Mouse (Mus musculus) hematopoietic stem cell, adult 5-6 weeks (primary cell): ENCODE results near the gene Gng7. TPM values are rescaled to one million over a fixed set of nuclear protein-coding genes. Genes with fewer than 3 reads are reported as not detected.
"Not testable (repeated sequence)": the region's sequence is repeated elsewhere in the genome, so short reads cannot be mapped to it uniquely, and the experiment has no call there.

ENCODE experiments used
- ATAC-seq, 2 experiments: fragments of 125-278 bp in 1 of 2; replicated peaks in 1 of 2; 2 replicates each; pipeline ENCODE4 v1.8.0; 2016 to 2017; ENCODE audit warnings: inconsistent platforms in 2 of 2, mild to moderate bottlenecking in 2 of 2, moderate number of reproducible peaks in 2 of 2, low read depth in 1 of 2, moderate TSS enrichment in 1 of 2; ENCODE audit not compliant: low FRiP score in 2 of 2, poor library complexity in 2 of 2, severe bottlenecking in 2 of 2, insufficient read depth in 1 of 2, low TSS enrichment in 1 of 2
- total RNA-seq: library from RNA; stranded (forward); fragments of 172-1452, 232-1000 nt; gene quantifications from 2 replicates; pipeline ENCODE4 v1.2.3, GENCODE M21; 2017

The Gng7 gene
- total RNA-seq = 0.50 and 0.75 TPM in 2 replicates

GRCm38 (mm10) chr10:81014393-81015384 is at the start of gene Gng7:
Gene Gng7 (minus strand): TSS chr10:81014945.
- ATAC-seq = peak; percentile 96 to 98

- not testable (repeated sequence) for ATAC-seq
Observed at GRCm38 (mm10) chr10:81064519-81064918, 49.8 kb upstream of the Gng7 start.

DNA sequence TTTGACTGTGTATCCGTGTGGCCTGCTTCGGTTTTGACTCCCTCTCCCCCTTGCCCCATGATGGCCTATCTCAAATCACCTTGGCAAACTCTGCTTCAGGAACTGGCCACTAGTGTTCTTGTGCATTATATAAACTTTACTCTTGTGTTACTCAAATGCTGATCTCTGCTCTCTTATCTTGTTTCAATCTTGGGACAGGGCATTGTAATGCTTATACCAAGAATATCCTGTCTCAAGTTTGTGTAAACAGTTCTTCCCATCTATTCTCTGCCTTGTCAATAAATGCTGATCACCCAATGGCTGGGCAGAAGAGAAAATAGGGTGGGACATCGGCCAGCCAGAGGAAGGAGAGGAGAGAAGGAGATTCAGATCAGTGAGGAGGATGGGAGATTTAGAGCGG is 48.0 kb upstream of the Gng7 start:
- no peak for ATAC-seq

DNA sequence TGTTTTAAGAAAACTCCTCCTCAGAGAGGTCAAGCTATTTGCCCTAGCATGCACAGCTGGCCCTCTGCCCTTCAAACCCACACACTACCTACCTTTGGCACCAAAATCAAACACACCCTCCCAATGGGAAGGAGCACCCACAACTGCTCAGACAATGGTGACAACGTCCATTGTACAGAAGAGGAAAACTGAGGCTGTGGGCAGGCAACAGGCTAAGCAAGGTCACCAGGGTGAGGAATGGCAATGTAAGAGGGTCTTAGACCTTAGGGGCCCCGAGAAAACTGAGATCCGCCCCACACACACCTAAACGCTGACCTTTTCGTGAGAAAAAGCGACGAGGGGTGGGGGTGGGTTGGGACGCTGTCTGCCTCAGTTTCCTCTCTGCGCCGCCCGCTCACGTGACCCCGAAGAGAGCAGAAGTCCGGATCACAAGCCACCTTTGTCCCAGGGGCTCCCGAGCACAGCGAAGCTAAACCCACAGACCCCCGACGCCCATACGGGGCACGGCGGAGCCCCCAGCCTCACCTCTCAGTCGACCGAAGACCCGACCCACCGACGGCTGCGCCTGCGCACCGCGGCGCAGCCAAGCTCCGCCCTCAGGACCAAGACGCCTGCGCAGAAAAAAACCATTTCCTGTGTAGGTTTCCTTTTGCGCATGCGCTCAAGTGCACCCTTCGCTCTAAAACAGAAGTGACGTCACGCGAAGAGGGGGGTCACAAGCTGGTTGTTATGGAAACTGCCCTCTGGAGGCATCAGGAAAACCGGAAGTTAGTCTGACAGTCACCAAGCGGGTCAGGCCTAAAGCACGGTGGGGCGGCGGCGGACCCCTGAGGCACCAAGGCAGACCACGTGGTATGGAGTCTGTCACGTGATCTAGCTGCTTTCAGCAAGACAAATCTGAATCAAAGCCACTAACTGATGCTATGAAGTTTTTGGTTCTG is 45.1 kb upstream of the Gng7 start, which contains the start of gene Sgta:
TSS of gene Sgta (minus strand) at position 579 of the 941 bp plus-strand sequence.
- peak; percentile 92 to 95 for ATAC-seq

DNA sequence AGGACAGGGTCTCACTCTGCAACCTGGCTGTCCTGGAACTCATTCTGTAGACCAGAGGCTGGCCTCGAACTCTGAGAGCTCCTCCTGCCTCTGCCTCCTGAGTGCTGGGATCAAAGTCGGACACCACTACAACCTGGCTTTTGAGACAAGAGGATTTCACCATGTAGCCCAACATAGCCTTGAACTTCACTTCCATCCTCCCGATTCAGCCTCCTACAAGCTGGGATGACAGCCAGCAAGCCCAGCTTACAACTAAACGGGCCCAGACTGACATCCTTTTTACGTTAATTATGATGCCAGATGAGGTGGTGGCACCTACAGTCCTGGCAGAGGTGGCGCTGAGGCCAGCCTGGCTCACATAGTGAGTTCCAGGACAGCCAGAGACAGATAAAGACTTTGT is 44.2 kb upstream of the Gng7 start:
- no peak for ATAC-seq

DNA sequence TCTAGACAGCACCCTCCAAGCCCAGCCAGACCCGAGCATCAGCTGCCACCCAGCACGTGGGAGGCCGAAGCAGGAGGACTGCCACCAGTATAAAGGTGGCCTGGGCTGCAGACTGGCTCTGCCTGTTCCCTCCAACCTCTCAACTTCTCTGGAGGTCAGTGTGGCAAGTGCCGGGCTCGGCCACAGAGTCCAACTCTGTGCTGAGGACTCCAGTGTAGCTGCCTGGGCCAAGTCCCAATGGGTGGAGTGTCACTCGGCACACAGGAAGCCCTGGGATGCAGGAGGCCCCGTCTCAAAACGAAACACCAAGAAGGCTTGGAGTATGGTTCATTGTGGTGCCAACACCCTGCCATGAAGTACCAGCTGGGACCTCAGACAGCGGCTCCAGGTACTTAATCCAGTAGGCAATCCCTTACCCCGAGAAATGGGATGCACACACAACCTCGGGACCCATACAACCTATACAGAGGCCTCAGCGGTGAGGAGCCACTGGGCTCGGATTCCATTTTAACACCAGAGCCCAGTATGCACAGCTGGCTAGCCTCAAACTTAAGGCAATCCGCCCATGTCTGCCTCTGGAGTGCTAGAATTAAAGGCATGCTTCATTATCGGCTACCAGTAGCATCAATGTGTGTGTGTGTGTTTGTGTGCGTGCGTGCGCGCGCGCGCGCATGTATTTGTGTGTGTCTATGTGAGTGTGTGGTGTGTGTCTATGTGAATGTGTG is 42.8 kb upstream of the Gng7 start:
- ATAC-seq = no peak

- ATAC-seq = not testable (repeated sequence)
Observed at GRCm38 (mm10) chr10:81055802-81056340, 41.1 kb upstream of the Gng7 start.

- ATAC-seq = no peak
Observed at GRCm38 (mm10) chr10:81055169-81055568, 40.4 kb upstream of the Gng7 start.

DNA sequence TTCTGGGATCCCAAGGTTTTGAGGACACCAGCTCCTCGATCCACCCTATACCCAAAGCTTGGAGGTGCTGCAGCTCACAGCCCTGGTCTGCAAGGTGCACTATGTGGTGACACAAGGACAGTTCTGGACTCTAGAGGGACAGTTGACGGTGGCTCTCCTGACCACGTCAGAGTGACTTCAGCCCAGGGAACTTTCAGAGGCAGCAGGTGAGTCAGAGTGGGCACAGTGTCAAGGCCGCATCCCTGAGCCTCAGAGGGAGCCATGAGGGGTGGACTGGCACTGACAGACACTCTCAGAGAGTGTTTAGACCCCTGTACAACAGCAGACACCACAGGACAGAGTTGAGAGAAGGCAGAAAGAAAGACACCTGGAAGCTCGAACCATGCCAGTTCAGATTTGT is 37.8 kb upstream of the Gng7 start:
- ATAC-seq = no peak

GRCm38 (mm10) chr10:81051133-81051532 is 36.4 kb upstream of the Gng7 start:
- ATAC-seq = no peak

GRCm38 (mm10) chr10:81050645-81051044 is 35.9 kb upstream of the Gng7 start:
- ATAC-seq = no peak

GRCm38 (mm10) chr10:81045246-81045645 is 30.5 kb upstream of the Gng7 start:
- not testable (repeated sequence) for ATAC-seq

DNA sequence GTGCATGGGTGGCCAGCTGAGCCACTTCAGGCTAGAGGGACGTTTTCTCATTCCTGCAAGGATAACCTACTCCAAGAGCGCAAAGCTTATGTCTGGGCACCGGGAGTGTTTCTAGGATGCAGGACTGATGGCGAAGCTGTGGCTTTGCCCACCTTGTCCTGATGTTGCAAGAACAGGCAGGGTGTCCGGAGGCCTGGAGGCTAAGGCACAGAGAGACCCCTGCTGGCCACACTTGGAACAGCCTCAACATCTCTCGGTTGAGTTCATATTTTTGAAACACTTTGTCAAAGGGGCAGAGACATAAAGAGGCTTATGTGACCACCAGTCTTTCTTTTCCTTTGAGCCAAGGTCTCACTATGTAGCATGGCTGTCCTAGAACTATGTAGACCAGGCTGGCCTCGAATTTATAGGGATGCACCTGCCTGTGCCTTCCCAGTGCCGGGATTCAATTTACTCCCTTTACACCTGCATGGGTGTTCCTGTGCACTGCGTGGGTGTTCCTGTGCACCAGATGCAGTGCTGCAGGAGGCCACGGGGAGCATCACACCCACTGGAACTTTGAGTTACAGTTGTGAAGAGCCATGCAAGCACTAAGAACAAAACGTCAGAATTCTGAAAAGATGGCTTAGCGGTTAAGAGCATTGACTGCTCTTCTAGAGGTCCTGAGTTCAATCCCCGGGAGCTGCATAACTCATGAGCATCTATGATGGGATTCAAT is 26.9 kb upstream of the Gng7 start:
- ATAC-seq = peak; percentile 38 to 58; a peak in 2 of 4 replicates

- ATAC-seq = peak; percentile 95 to 98
Observed at GRCm38 (mm10) chr10:81036988-81037580, 22.3 kb upstream of the Gng7 start, which contains the start of gene Slc39a3. Gene Slc39a3 (minus strand): TSS chr10:81037426.

- ATAC-seq = no peak
Observed at GRCm38 (mm10) chr10:81036251-81036650, 21.5 kb upstream of the Gng7 start.

- no peak for ATAC-seq
Observed at GRCm38 (mm10) chr10:81033586-81033985, 18.8 kb upstream of the Gng7 start.
